ENCODE assay signal across 12 mouse cellular contexts in genomic region chr3:14989635-14990034, GRCm38 (mm10).
"Had no signal": no experiment of that assay in that cellular context is flagged by ENCODE, and none has a peak within 500 bp of the region (broad histone marks: within the 10 kb centered on the region; RNA-seq: fewer than 3 reads in every experiment).

No protein-coding gene starts in this region.

- H3K27ac ChIP-seq: kidney, embryonic 15.5 days; limb, embryonic 12.5 days; liver, embryonic 13.5 days; midbrain, embryonic 15.5 days; neural tube, embryonic 12.5 days had no signal

- H3K4me1 ChIP-seq: limb, embryonic 12.5 days; liver, embryonic 13.5 days; midbrain, embryonic 15.5 days; neural tube, embryonic 12.5 days had no signal

- DNase-seq: kidney, adult 2 months; liver; liver, embryonic 13.5 days; liver, postnatal 0 days; right cerebral cortex, adult 18-20 months; right cerebral cortex, postnatal 25 days; thymus, adult 18-20 months; thymus, postnatal 36 days had no signal

- ATAC-seq: liver, postnatal 0 days; midbrain, embryonic 15.5 days had no signal

- H3K27me3 ChIP-seq: kidney, embryonic 15.5 days; limb, embryonic 12.5 days; liver, embryonic 13.5 days; midbrain, embryonic 15.5 days; neural tube, embryonic 12.5 days had no signal

- H3K4me3 ChIP-seq: kidney, embryonic 15.5 days; limb, embryonic 12.5 days; liver, embryonic 13.5 days; midbrain, embryonic 15.5 days; neural tube, embryonic 12.5 days had no signal
